Mouse (Mus musculus) lung, embryonic 14.5 days (tissue): ENCODE measurements around the gene Vwa3b. TPM values are rescaled to one million over a fixed set of nuclear protein-coding genes. Genes with fewer than 3 reads are reported as not detected.
A peak's percentile ranks its signal among the peaks of the same experiment; 100 is the strongest.

Experiments
- ATAC-seq: fragments of 200-750 bp; cut with Nextera tagmentation; 2 replicates; pipeline ENCODE4 v1.8.0; 2017; ENCODE audit warnings: mild to moderate bottlenecking, moderate TSS enrichment, moderate library complexity; ENCODE audit not compliant: insufficient read depth
- DNase-seq: peaks from one replicate; pipeline ENCODE4 v3.0.0-alpha.2; 2015
- H3K27ac ChIP-seq: fragments of 300-500 bp; sonication (generic); 2 replicates; pipeline ENCODE4 v1.5.1; 2014; ENCODE audit warnings: low read depth, mild to moderate bottlenecking, moderate library complexity
- H3K27me3 ChIP-seq: fragments of 300-500 bp; sonication (generic); 2 replicates; pipeline ENCODE4 v1.6.1; 2014; ENCODE audit warnings: low read length, control low read depth; ENCODE audit not compliant: insufficient read depth
- H3K36me3 ChIP-seq: fragments of 300-500 bp; sonication (generic); 2 replicates; pipeline ENCODE4 v1.6.1; 2014; ENCODE audit warnings: control low read depth; ENCODE audit not compliant: insufficient read depth
- H3K4me1 ChIP-seq: fragments of 300-500 bp; sonication (generic); 2 replicates; pipeline ENCODE4 v1.6.1; 2014; ENCODE audit warnings: antibody characterized with exemption, control low read depth; ENCODE audit not compliant: insufficient read depth
- H3K4me2 ChIP-seq: fragments of 300-500 bp; sonication (generic); 2 replicates; pipeline ENCODE4 v1.6.1; 2014; ENCODE audit warnings: mild to moderate bottlenecking
- H3K4me3 ChIP-seq: fragments of 300-500 bp; sonication (generic); 2 replicates; pipeline ENCODE4 v1.5.1; 2014; ENCODE audit warnings: low read depth, low read length
- H3K9ac ChIP-seq: fragments of 300-500 bp; sonication (generic); 2 replicates; pipeline ENCODE4 v1.6.1; 2014
- H3K9me3 ChIP-seq: fragments of 300-500 bp; sonication (generic); 2 replicates; pipeline ENCODE4 v1.6.1; 2016; ENCODE audit warnings: low read depth, low read length, control low read depth
- CTCF ChIP-seq: IDR thresholded peaks from 2 replicates; pipeline ENCODE4 v1.5.1; 2016; ENCODE audit warnings: antibody characterized with exemption, low read depth
- WGBS: fragments of 180-500 bp; shearing (Covaris S2); extraction: QIAGEN DNeasy Blood & Tissue Kit; methylation state at CpG from one replicate; pipeline ENCODE4 v1.1.7; 2014; 5-methylcytosine and 5-hydroxymethylcytosine counted together
- polyA plus RNA-seq: library from polyadenylated mRNA; unstranded; fragments of >200 nt; fragmentation: Nextera tagmentation; extraction: Ambion mirVana; gene quantifications from 2 replicates; pipeline ENCODE4 v1.2.1, GENCODE M21; 2014

Vwa3b gene
- polyA plus RNA-seq, 1 experiment from 2014 or later: not detected

DNA sequence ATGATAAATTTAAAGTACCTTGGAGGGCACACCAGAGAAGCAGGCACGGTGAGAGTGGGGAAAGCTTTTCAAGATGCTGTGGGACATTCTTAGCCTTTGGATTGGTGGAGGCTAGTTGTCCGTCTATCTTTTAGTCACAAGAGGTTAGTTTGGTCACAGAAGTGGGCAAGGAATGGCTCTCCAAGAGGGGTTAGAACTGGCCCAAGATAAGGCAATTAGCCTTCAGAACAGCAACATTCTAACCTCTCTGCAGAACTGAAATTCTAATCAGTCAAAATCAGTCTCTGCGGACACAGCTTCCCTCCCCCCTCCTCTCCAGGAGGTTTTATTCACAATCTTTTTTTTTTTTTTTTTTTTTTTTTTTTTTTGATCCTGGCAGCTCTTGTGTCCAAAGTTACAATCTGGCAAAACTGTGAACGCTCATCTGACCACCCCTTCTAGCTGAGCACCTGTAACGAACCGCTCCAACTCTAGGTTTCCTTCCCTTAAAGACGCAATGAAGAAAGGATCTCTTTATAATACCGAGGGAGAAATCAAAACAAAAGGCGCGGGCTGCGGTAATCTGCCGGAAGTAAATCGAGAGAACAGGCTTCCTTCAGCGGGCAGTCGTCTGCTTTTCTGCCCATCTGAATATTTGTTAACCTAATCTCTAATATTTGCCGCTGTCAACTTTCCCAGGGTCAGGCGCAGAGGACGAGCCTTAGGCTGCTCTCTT is 2.2 kb downstream of the Vwa3b start:
- Histone ChIP-seq H3K9ac (peak overlapping the region; percentile 32), H3K27ac (no peak overlapping the region), H3K36me3 (no peaks in the 10 kb centered on the region), H3K4me3 (peak overlapping the region; percentile 40), H3K27me3 (no peaks in the 10 kb centered on the region), H3K4me2 (peak overlapping the region; percentile 80), H3K4me1 (no peaks in the 10 kb centered on the region), H3K9me3 (no peaks in the 10 kb centered on the region)
- 5% methylated on average over 18 of the region's 18 CpGs for WGBS
- DNase-seq: no peak
- ATAC-seq: no peak
- no peak for TF ChIP-seq CTCF

DNA sequence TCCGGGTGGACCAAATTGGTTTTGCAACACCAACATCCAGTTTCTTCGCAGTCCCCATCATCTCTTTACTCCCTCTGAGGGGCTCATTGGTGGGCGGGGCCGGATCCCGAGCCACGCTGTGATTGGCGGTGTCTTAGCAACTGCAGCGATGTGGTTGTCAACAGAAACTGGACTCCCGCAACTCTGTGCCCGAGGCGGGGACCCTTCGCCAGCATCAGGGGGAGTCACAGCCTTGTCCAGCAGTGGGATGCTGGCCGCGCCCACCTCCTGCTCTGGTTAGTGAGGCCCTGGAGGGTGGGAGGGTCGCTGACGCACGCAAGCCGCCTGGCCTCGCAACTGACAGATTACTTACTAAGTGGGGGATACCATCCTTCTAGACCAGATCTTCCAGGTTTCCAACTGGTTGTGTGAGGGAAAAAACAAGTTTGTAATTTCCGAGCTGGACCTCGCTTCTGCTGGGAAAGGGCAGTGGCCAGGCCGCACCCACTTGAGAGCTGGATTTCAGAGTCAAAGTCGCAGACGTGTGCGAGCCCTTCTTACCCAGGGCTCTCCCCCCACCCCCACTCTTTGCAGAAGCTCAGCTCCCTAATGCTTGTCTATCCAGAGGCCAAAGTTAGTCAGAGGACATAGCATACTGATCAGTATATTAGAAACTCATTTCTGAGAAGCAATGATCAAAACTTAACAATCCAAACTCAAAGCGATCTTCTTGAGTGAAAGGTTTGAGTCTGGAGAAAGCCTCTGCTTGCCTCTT is 2.9 kb downstream of the Vwa3b start:
- Histone ChIP-seq H3K27me3 (no peaks in the 10 kb centered on the region), H3K9ac (peak overlapping the region; percentile 32), H3K4me2 (peak overlapping the region; percentile 80), H3K9me3 (no peaks in the 10 kb centered on the region), H3K36me3 (no peaks in the 10 kb centered on the region), H3K4me3 (peak overlapping the region; percentile 40), H3K27ac (0 out of 2 replicates have a peak overlapping the region, but pooled peaks have one; percentile 15), H3K4me1 (no peaks in the 10 kb centered on the region)
- peak; percentile 96 for ATAC-seq
- WGBS: 3% methylated on average over 26 of the region's 26 CpGs
- peak; percentile 86 for DNase-seq
- TF ChIP-seq CTCF: no peak

DNA sequence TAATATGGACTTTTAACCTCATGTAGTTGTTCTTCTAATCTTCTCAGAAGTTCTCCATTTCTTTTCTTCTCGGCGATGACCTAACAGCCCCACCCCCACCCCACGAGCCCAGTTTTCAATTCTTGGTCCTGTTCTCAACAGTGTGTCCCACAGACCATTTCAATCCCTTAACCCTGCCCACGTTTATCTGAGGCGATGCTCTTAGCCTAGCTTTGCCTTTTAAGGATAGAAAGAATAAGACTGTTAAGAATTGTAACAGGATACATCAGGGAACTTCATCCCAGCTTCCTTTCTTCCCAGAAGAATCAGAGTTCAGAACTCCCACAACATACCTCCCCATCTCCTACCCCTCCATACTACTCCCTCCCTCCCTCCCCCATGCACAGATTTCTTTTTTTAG is 3.5 kb downstream of the Vwa3b start:
- WGBS: 38% methylated on average over 5 of the region's 5 CpGs
- ATAC-seq (no peak), DNase-seq (no peak)
- no peak for TF ChIP-seq CTCF
- Histone ChIP-seq H3K9me3 (no peaks in the 10 kb centered on the region), H3K4me1 (no peaks in the 10 kb centered on the region), H3K4me3 (no peak overlapping the region), H3K4me2 (peak overlapping the region; percentile 80; the same call in 1 of the 2 replicates), H3K9ac (no peak overlapping the region), H3K27ac (no peak overlapping the region), H3K36me3 (no peaks in the 10 kb centered on the region), H3K27me3 (no peaks in the 10 kb centered on the region)

DNA sequence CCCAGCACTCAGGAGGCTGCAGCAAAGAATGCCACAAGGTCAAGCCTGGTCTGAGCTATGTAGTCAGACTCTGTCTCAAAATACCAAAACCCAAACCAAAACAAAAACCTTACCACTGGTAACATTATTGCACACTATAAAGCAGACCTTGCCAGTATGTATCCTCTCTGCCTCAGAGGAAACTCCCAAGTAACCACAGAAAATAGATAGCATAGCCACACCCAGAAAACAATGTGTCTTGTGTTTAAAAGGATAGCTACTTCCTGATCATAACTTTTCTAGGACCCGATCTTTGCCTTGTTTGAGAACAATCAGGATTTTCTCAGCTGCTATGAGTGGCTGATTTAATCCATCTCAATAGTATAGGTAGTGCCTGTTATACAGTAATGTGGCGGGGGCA is 4.3 kb downstream of the Vwa3b start:
- no peak overlapping the region for H3K4me2 ChIP-seq
- no peaks in the 10 kb centered on the region for H3K36me3 ChIP-seq
- 70% methylated on average over 2 of the region's 2 CpGs for WGBS
- no peak overlapping the region for H3K27ac ChIP-seq
- H3K9ac ChIP-seq: no peak overlapping the region
- no peak for TF ChIP-seq CTCF
- DNase-seq (no peak), ATAC-seq (no peak)
- no peak overlapping the region for H3K4me3 ChIP-seq
- H3K4me1 ChIP-seq: no peaks in the 10 kb centered on the region
- H3K27me3 ChIP-seq: no peaks in the 10 kb centered on the region
- H3K9me3 ChIP-seq: no peaks in the 10 kb centered on the region

DNA sequence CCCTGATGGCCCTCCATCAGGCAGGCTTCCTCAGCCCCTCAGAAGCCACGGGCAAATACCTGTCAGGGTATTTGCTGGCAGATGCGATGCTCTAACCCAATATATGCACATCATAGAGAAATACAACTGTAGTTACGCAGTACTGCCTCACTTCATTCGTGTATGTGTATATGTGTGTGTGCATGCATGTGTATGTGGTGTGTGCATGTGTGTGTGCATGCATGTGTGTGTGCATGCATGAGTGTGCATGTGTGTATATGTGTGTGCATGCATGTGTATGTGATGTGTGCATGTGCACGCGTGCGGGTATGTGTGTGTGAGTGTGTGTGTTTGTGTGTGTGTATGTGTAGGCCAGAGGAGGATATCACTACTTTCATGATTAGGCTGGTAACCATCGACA is 9.5 kb downstream of the Vwa3b start:
- Histone ChIP-seq H3K27me3 (no peaks in the 10 kb centered on the region), H3K4me3 (no peak overlapping the region), H3K27ac (no peak overlapping the region), H3K4me1 (no peaks in the 10 kb centered on the region), H3K36me3 (no peaks in the 10 kb centered on the region), H3K4me2 (no peak overlapping the region), H3K9me3 (no peaks in the 10 kb centered on the region), H3K9ac (no peak overlapping the region)
- ATAC-seq: no peak
- no peak for DNase-seq
- 87% methylated on average over 8 of the region's 8 CpGs for WGBS
- TF ChIP-seq CTCF: no peak

DNA sequence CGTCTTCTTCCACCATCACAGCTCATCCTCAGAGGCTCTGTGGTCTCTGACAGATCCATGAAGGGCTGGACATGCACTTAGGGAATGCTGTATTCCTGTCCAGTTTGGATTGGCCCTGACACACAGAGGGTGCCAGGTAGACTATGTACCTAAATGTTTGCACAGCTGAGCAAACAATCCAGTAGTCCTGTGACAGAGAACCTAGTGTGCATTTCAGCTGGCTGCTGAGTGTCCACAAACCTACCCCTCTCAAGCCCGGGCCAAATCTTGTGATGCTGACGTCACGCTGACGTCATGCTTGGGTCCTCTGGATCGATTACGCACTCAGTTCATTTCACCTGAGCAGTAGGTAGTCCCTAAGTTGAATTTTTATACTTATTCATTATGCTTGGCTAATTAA is 14.7 kb downstream of the Vwa3b start:
- Histone ChIP-seq H3K36me3 (no peaks in the 10 kb centered on the region), H3K4me1 (no peaks in the 10 kb centered on the region), H3K9ac (no peak overlapping the region), H3K9me3 (no peaks in the 10 kb centered on the region), H3K4me3 (no peak overlapping the region), H3K27ac (no peak overlapping the region), H3K4me2 (no peak overlapping the region), H3K27me3 (no peaks in the 10 kb centered on the region)
- no peak for TF ChIP-seq CTCF
- 75% methylated on average over 7 of the region's 7 CpGs for WGBS
- DNase-seq (peak; percentile 47), ATAC-seq (peak; percentile 56; the same call in 1 of the 2 replicates)

DNA sequence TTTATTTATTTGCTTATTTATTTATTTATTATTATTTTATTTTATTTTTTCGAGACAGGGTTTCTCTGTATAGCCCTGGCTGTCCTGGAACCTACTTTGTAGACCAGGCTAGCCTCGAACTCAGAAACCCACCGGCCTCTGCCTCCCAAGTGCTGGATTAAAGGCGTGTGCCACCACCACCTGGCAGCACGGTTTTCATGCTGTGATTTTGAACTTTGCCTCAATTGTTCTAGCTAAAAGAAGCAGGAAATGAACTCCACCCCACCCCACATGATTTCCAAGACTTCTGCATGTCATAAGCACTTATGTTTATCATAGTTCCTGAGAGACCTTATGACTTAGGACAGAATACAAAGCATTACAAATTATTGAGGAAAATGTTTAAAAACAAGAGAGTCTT is 15.5 kb downstream of the Vwa3b start:
- WGBS: 82% methylated on average over 5 of the region's 5 CpGs
- no peak overlapping the region for H3K4me2 ChIP-seq
- TF ChIP-seq CTCF: no peak
- DNase-seq (no peak), ATAC-seq (no peak)
- H3K4me1 ChIP-seq: no peaks in the 10 kb centered on the region
- H3K36me3 ChIP-seq: no peaks in the 10 kb centered on the region
- H3K27ac ChIP-seq: no peak overlapping the region
- H3K9ac ChIP-seq: no peak overlapping the region
- H3K9me3 ChIP-seq: no peaks in the 10 kb centered on the region
- no peak overlapping the region for H3K4me3 ChIP-seq
- H3K27me3 ChIP-seq: no peaks in the 10 kb centered on the region
